ENCODE assay signal across 11 mouse cellular contexts in the genomic region with DNA sequence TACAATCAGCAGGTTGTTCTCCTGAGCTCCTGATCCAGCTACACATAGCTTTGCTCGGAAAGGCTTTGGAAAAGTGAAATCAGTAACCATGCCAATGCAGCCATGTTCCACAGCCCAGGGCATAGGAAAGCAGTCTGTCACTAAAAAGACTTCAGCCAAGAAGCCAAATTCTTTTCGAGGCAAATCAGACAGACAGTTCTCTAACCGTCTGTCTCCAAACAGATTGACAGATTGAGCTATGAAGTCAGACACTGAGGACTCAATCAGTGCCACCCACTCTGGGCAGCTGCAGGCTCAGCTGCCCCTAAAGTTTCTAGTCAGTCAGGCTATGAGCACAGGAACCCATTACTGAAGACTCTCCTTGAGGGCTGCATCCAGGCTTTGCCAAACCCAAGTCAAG.
DNase-seq lines count a peak whose midpoint lies in the region; ATAC-seq and TF ChIP-seq lines count a peak whose summit lies in the region.
"Had no signal": no experiment of that assay in that cellular context is flagged by ENCODE, and none has a peak within 500 bp of the region (broad histone marks: within the 10 kb centered on the region; RNA-seq: fewer than 3 reads in every experiment).

No protein-coding gene starts in this region.

- DNase-seq in frontal cortex, postnatal 25 days (ENCODE audit: low spot score in 2 of 2), result no peak
- peak; percentile 63 for DNase-seq in brain, embryonic 14.5 days (ENCODE audit: low read depth)
- DNase-seq in cerebellum, postnatal 10 days, result peak; percentile 53 to 55
- peak; percentile 79 for DNase-seq in layer of hippocampus, adult 9-10 months (ENCODE audit: low spot score)
- DNase-seq in ovary, postnatal 10 days (ENCODE audit: low spot score), result no peak
- no peak for DNase-seq in frontal cortex, postnatal 10 days (ENCODE audit: low spot score in 2 of 2)
- DNase-seq: adrenal gland, postnatal 36 days; gastrocnemius, postnatal 14 days; lung, postnatal 4 days had no signal

- TF ChIP-seq POLR2A in brain, embryonic 14.5 days (IDR thresholded peaks at IDR 0.05; ENCODE audit: borderline replicate concordance, extremely low read depth, insufficient read depth, insufficient read length, poor library complexity, severe bottlenecking), result no peak

- peak; percentile 17 for ATAC-seq in frontal cortex, adult (ENCODE audit: low TSS enrichment)
- ATAC-seq in erythroblast, adult 5-6 weeks (replicated peaks; ENCODE audit: low FRiP score, poor library complexity, severe bottlenecking), result no peak

- TF ChIP-seq CTCF in brain, embryonic 14.5 days (IDR thresholded peaks at IDR 0.05; ENCODE audit: borderline replicate concordance, extremely low read depth, insufficient read depth, insufficient read length), result no peak

Comparison
In these comparisons a context has a peak if more than half of its experiments do, and no peak if none do; other contexts are left out.
1. DNase-seq: peak in brain, embryonic 14.5 days (single experiment), cerebellum, postnatal 10 days (2 of 2) and layer of hippocampus, adult 9-10 months (single experiment); none in frontal cortex, postnatal 25 days (0 of 2), ovary, postnatal 10 days (single experiment) and frontal cortex, postnatal 10 days (0 of 2).